Mouse (Mus musculus) liver, embryonic 15.5 days (tissue): ENCODE data around the gene Ddah2. TPM values are rescaled to one million over a fixed set of nuclear protein-coding genes. Genes with fewer than 3 reads are reported as not detected.

Experiments
- ATAC-seq: fragments of 200-750 bp; cut with Nextera tagmentation; 2 replicates; pipeline ENCODE4 v1.8.0; 2017; ENCODE audit warnings: moderate number of reproducible peaks, mild to moderate bottlenecking, moderate library complexity; ENCODE audit not compliant: insufficient read depth
- H3K27ac ChIP-seq: fragments of 300-500 bp; sonication (generic); replicated peaks from 2 replicates; pipeline ENCODE4 v1.5.1; 2015; ENCODE audit warnings: mild to moderate bottlenecking, inconsistent platforms
- H3K27me3 ChIP-seq: fragments of 300-500 bp; sonication (generic); 2 replicates; pipeline ENCODE4 v1.6.1; 2015; ENCODE audit warnings: mild to moderate bottlenecking, inconsistent platforms
- H3K36me3 ChIP-seq: fragments of 300-500 bp; sonication (generic); replicated peaks from 2 replicates; pipeline ENCODE4 v1.6.1; 2015; ENCODE audit warnings: moderate library complexity, mild to moderate bottlenecking, inconsistent platforms
- H3K4me1 ChIP-seq: fragments of 300-500 bp; sonication (generic); replicated peaks from 2 replicates; pipeline ENCODE4 v1.6.1; 2015; ENCODE audit warnings: inconsistent platforms
- H3K4me2 ChIP-seq: fragments of 300-500 bp; sonication (generic); 2 replicates; pipeline ENCODE4 v1.6.1; 2015; ENCODE audit warnings: moderate library complexity, mild to moderate bottlenecking, inconsistent platforms
- H3K4me3 ChIP-seq: fragments of 300-500 bp; sonication (generic); replicated peaks from 2 replicates; pipeline ENCODE4 v1.5.1; 2015; ENCODE audit warnings: mild to moderate bottlenecking, inconsistent platforms
- H3K9ac ChIP-seq: fragments of 300-500 bp; sonication (generic); 2 replicates; pipeline ENCODE4 v1.6.1; 2015; ENCODE audit warnings: moderate library complexity, mild to moderate bottlenecking, inconsistent platforms
- H3K9me3 ChIP-seq: fragments of 300-500 bp; sonication (generic); replicated peaks from 2 replicates; pipeline ENCODE4 v1.6.1; 2016; ENCODE audit warnings: inconsistent platforms
- WGBS: fragments of 180-500 bp; shearing (Covaris S2); methylation state at CpG from one replicate; pipeline ENCODE4 v1.1.7; 2015; ENCODE audit warnings: mixed read lengths; ENCODE audit not compliant: insufficient replicate concordance; 5-methylcytosine and 5-hydroxymethylcytosine counted together
- polyA plus RNA-seq: library from polyadenylated mRNA; unstranded; fragments of >200 nt; fragmentation: Nextera tagmentation; extraction: Ambion mirVana; gene quantifications from 2 replicates; pipeline ENCODE4 v1.2.1, GENCODE M21; 2015

Ddah2 gene
- polyA plus RNA-seq, 1 experiment from 2014 or later, result 18.6 TPM

GRCm38 (mm10) chr17:35055691-35056495 is 2.9 kb upstream of the Ddah2 start:
- peaks cover 65% of the 10 kb centered on the region for H3K36me3 ChIP-seq
- no peak overlapping the region for H3K27ac ChIP-seq
- no peaks in the 10 kb centered on the region for H3K9me3 ChIP-seq
- WGBS, result 77% methylated on average over 7 of the region's 7 CpGs
- no peak overlapping the region for H3K4me3 ChIP-seq
- H3K4me2 ChIP-seq, result no peak overlapping the region
- peaks cover 77% of the 10 kb centered on the region for H3K4me1 ChIP-seq
- no peak for ATAC-seq
- peaks cover 8% of the 10 kb centered on the region; the same call in 1 of the 2 replicates for H3K27me3 ChIP-seq
- H3K9ac ChIP-seq, result no peak overlapping the region

DNA sequence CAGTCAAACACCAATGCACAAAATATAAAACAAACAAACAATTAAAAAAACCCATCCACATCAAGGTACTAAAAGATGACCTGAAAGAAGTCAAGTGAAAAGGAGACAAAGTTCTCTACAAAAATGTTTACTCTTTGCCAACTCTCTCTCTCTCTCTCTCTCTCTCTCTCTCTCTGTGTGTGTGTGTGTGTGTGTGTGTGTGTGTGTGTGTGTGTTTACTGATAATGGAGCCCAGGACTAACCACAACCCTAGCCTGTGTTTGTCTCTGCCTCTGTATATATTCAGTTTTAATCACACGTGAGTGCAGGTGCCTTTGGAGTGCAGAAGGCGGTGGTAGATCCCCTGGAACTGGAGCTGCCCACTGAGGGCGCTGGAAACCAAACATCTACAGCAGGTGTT is 1.7 kb upstream of the Ddah2 start:
- peaks cover 71% of the 10 kb centered on the region for H3K4me1 ChIP-seq
- peaks cover 63% of the 10 kb centered on the region for H3K36me3 ChIP-seq
- no peaks in the 10 kb centered on the region for H3K9me3 ChIP-seq
- H3K4me3 ChIP-seq, result no peak overlapping the region
- no peak overlapping the region for H3K4me2 ChIP-seq
- 0 out of 2 replicates have a peak overlapping the region, but pooled peaks have one; percentile 3 for H3K27ac ChIP-seq
- ATAC-seq, result no peak
- peaks cover 16% of the 10 kb centered on the region; the same call in 1 of the 2 replicates for H3K27me3 ChIP-seq
- no peak overlapping the region for H3K9ac ChIP-seq
- WGBS, result 23% methylated on average over 3 of the region's 3 CpGs

DNA sequence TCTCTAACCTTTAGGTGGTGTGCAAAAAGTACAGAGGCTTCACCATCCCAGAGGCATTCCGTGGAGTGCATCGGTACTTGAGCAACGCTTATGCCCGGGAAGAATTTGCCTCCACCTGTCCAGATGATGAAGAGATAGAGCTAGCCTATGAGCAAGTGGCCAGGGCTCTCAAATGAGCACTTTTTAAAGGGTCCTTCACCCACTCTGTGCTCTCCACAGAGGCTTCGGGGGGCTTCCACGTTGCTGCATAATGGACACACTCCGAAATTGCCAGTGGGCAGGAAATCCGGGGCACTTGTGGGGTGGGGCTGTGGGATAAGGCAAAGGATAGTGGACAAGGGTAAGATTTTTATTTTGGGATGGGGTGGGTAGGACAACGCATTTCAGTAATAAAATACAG is 519 bp upstream of the Ddah2 start:
- Histone ChIP-seq H3K9ac (no peak overlapping the region), H3K36me3 (peaks cover 51% of the 10 kb centered on the region), H3K4me2 (peak overlapping the region; percentile 88), H3K9me3 (no peaks in the 10 kb centered on the region), H3K4me1 (peaks cover 59% of the 10 kb centered on the region), H3K27ac (no peak overlapping the region), H3K27me3 (peaks cover 24% of the 10 kb centered on the region), H3K4me3 (no peak overlapping the region)
- no peak for ATAC-seq
- WGBS, result 65% methylated on average over 9 of the region's 9 CpGs

DNA sequence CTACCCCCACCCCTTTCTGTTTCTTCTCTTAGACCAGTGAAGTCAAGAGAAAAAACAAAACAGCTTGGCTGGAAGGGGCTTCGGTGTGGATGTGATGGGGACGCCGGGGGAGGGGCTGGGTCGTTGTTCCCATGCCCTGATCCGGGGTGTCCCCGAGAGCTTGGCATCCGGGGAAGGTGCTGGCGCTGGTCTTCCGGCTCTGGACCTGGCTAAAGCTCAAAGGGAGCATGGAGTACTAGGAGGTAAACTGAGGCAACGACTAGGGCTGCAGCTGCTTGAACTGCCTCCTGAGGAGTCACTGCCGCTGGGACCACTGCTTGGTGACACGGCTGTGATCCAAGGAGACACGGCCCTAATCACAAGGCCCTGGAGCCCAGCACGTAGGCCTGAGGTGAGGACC is 1.2 kb downstream of the Ddah2 start:
- H3K27ac ChIP-seq, result no peak overlapping the region
- no peaks in the 10 kb centered on the region for H3K9me3 ChIP-seq
- H3K9ac ChIP-seq, result no peak overlapping the region
- H3K4me1 ChIP-seq, result peaks cover 64% of the 10 kb centered on the region
- H3K4me2 ChIP-seq, result peak overlapping the region; percentile 88
- peak overlapping the region; percentile 58 for H3K4me3 ChIP-seq
- ATAC-seq, result no peak
- WGBS, result 43% methylated on average over 14 of the region's 14 CpGs
- H3K27me3 ChIP-seq, result peaks cover 41% of the 10 kb centered on the region
- H3K36me3 ChIP-seq, result peaks cover 33% of the 10 kb centered on the region

DNA sequence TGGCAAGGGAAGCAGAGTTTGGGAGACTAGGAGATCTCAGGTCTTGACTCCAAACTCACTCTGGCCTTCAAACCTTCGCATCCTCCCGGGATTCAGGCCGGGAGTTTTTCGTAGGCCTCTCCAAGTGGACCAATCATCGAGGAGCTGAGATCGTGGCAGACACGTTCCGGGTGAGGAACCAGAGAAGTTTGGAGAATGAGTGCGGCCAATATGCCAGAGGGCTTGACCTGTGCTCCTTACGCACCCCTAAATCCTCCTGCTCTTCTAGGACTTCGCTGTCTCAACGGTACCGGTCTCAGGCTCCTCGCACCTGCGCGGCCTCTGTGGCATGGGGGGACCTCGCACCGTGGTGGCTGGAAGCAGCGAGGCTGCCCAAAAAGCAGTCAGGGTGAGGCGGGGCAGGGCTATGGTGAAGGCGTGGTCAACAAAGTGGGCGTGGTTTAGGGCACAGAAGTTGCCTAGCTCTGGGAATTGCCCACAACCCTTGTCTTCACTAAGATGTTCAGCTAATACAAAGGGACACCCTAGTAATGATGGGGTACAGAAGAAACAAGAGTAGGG is 2.0 kb downstream of the Ddah2 start:
- H3K36me3 ChIP-seq, result peaks cover 26% of the 10 kb centered on the region
- no peak overlapping the region for H3K27ac ChIP-seq
- H3K4me2 ChIP-seq, result no peak overlapping the region
- H3K4me3 ChIP-seq, result no peak overlapping the region
- no peak for ATAC-seq
- 67% methylated on average over 22 of the region's 22 CpGs for WGBS
- H3K9ac ChIP-seq, result no peak overlapping the region
- peaks cover 66% of the 10 kb centered on the region for H3K4me1 ChIP-seq
- H3K9me3 ChIP-seq, result no peaks in the 10 kb centered on the region
- peaks cover 49% of the 10 kb centered on the region for H3K27me3 ChIP-seq

DNA sequence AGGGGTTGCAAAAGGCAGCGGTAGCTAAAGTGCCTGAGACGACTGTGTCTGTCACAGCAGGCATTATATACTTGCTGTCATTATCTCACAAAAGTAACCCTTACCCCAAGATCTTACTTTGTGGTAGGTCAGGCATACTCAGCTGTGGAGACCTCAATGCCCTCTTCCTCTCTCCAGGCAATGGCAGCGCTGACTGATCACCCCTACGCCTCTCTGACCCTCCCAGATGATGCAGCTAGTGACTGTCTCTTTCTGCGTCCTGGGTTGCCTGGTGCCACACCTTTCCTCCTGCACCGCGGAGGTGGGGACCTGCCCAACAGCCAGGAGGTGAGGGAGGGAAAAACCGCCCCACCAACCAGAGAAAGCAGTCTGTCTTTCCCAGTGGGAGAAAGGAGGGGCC is 2.5 kb downstream of the Ddah2 start:
- Histone ChIP-seq H3K27ac (no peak overlapping the region), H3K27me3 (peaks cover 53% of the 10 kb centered on the region), H3K4me1 (peaks cover 65% of the 10 kb centered on the region), H3K9me3 (no peaks in the 10 kb centered on the region), H3K4me2 (no peak overlapping the region), H3K9ac (no peak overlapping the region), H3K36me3 (peaks cover 21% of the 10 kb centered on the region), H3K4me3 (no peak overlapping the region)
- WGBS, result 77% methylated on average over 8 of the region's 8 CpGs
- no peak for ATAC-seq

- Histone ChIP-seq H3K27me3 (peaks cover 75% of the 10 kb centered on the region), H3K9ac (no peak overlapping the region), H3K4me1 (peaks cover 56% of the 10 kb centered on the region), H3K27ac (no peak overlapping the region), H3K9me3 (no peaks in the 10 kb centered on the region), H3K36me3 (peaks cover 1% of the 10 kb centered on the region), H3K4me3 (no peak overlapping the region), H3K4me2 (no peak overlapping the region)
- WGBS, result 68% methylated on average over 3 of the region's 3 CpGs
- no peak for ATAC-seq
These were observed 4.6 kb downstream of the Ddah2 start for GRCm38 (mm10) chr17:35063466-35063865.

DNA sequence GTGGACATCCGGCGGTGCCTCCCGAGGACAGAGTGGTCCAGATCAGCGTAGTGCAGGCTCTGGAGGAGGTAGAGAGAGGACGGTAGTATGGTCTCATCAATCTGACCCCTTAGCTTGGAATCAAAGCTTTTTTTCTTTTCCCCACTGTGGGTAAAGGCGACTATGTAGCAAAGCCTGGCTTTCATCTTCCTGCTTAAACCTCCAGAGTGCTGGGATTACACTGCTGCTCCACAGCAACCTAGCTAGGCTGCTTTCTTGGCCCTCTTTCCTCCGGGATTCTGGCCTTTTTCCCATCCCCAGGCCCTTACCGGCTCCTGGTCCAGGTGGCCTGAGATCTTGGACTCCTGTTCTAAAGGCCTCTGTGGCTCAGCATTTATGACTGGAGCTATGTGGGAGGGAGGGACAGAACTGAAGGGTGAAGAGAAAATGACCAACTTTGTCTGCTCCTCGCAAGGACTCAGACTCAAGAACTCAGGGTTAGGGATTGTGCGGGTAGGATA is 5.6 kb downstream of the Ddah2 start:
- peak overlapping the region; percentile 37 for H3K4me3 ChIP-seq
- ATAC-seq, result no peak
- peak overlapping the region; percentile 71 for H3K4me2 ChIP-seq
- peaks cover 85% of the 10 kb centered on the region for H3K27me3 ChIP-seq
- H3K9ac ChIP-seq, result no peak overlapping the region
- H3K9me3 ChIP-seq, result no peaks in the 10 kb centered on the region
- 28% methylated on average over 10 of the region's 10 CpGs for WGBS
- no peak overlapping the region for H3K27ac ChIP-seq
- H3K4me1 ChIP-seq, result peaks cover 46% of the 10 kb centered on the region
- H3K36me3 ChIP-seq, result no peaks in the 10 kb centered on the region

- Histone ChIP-seq H3K4me1 (peaks cover 38% of the 10 kb centered on the region), H3K27me3 (peaks cover 81% of the 10 kb centered on the region), H3K36me3 (no peaks in the 10 kb centered on the region), H3K9me3 (no peaks in the 10 kb centered on the region), H3K9ac (no peak within 1 kb of the TSS; the same call in 1 of the 2 replicates), H3K4me2 (peak within 1 kb of the TSS; percentile 71), H3K4me3 (peak within 1 kb of the TSS; percentile 37), H3K27ac (no peak within 1 kb of the TSS)
- 0 out of 2 replicates have a peak, but pooled peaks have one; percentile 14 for ATAC-seq
- WGBS, result under 1% methylated on average over 48 of the region's 48 CpGs
These were observed 6.4 kb downstream of the Ddah2 start, which contains the start of gene Ly6g6c for GRCm38 (mm10) chr17:35064951-35065947. Gene Ly6g6c (plus strand): TSS chr17:35065388.

DNA sequence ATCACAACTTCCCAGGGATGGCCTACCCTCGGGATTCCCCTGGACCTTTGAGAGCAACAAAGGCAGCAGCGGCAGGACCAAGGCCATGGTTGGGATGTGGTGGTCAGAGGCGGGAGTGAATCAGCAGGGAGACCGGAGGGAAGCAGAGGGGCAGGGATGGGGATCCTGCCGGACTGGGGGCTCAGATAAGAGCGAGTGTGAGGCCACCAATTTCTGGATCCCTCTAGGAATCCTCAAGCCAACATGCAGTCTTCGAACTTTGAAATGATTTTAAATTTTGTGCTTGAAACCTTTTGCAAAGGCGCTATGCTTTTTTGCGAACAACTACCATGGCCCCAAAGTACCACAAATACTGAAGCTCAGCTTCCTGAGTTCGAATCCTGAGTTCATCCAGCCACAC is 7.2 kb downstream of the Ddah2 start, which contains the start of gene Mpig6b:
Gene Mpig6b (minus strand): TSS at position 101 of the 400 bp plus-strand sequence.
- 34% methylated on average over 10 of the region's 10 CpGs for WGBS
- no peak for ATAC-seq
- Histone ChIP-seq H3K9me3 (no peaks in the 10 kb centered on the region), H3K4me1 (peaks cover 35% of the 10 kb centered on the region), H3K4me2 (peak within 1 kb of the TSS; percentile 71), H3K36me3 (no peaks in the 10 kb centered on the region), H3K27me3 (peaks cover 82% of the 10 kb centered on the region), H3K9ac (no peak within 1 kb of the TSS; the same call in 1 of the 2 replicates), H3K27ac (no peak within 1 kb of the TSS), H3K4me3 (peak within 1 kb of the TSS; percentile 37)
